Mouse (Mus musculus): Measurements from ENCODE around the gene Pml. TPM values are rescaled to one million over a fixed set of nuclear protein-coding genes. Genes with fewer than 3 reads are reported as not detected.

The Pml gene
- polyA plus RNA-seq, 1 experiment = 24.3 TPM

DNA sequence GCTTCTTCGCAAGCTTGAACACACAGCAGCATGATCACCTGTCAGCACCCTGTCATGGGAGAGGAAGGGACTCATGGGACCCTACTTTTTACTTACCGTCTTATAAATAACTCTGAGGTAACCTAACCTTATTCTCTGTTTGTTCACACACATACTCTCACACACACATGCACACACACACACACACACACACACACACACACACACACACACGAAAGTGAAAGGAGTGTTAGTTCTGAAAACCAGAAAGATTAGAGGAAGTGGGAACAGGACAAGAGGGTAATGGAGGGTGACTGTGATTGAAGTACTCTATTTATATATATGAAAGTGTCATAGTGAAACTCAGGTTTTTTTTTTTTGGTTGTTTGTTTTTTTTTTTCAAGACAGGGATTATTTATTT lies 21.5 kb upstream of the Pml start:
- Histone ChIP-seq H3K4me3 (ENCODE audit: insufficient read depth, poor library complexity, severe bottlenecking) (no peak overlapping the region), H3K79me2 (ENCODE audit: control insufficient read depth, insufficient read depth) (no peaks in the 10 kb centered on the region), H3K27me3 (ENCODE audit: control insufficient read depth, insufficient read depth, insufficient read length) (no peaks in the 10 kb centered on the region), H3K79me3 (ENCODE audit: low read depth) (no peaks in the 10 kb centered on the region), H3K36me3 (ENCODE audit: control insufficient read depth, insufficient read depth) (no peaks in the 10 kb centered on the region), H3ac (ENCODE audit: control insufficient read depth, insufficient read length, low read depth) (no peak overlapping the region)
- no peak for TF ChIP-seq MYOG (IDR thresholded peaks at IDR 0.05; ENCODE audit: control insufficient read depth, extremely low read depth, insufficient read length)
- TF ChIP-seq MAX (IDR thresholded peaks at IDR 0.05) = no peak
- no peak for TF ChIP-seq CEBPB (IDR thresholded peaks at IDR 0.05; ENCODE audit: low read depth)
- no peak for TF ChIP-seq CTCF (IDR thresholded peaks at IDR 0.05; ENCODE audit: control insufficient read depth, insufficient read depth, insufficient read length)
- TF ChIP-seq MYOD1 (IDR thresholded peaks at IDR 0.05; ENCODE audit: control insufficient read depth, insufficient read length, low read depth) = no peak
- TF ChIP-seq USF1 (IDR thresholded peaks at IDR 0.05; ENCODE audit: low read depth) = no peak
- no peak for TF ChIP-seq FOSL1 (IDR thresholded peaks at IDR 0.05; ENCODE audit: insufficient read depth, low read length, poor library complexity, severe bottlenecking)

DNA sequence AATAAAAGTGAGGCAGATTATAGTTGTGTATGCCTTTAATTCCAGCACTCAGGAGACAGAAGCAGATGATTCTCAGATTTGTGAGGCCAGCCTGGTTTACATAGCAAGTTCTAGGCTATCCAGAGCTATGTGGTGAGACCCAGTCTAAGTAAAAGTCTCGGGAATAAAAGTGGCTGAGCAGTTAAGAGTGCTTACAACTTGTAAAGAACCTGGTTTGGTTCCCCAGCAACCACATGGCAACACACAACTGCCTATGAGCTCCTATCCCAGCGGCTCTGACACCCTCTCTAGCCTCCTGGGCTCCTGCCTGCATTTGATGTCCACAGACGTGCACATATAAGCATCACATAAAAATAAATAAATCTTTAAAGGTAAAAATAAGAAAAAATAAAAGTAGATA lies 20.5 kb upstream of the Pml start:
- Histone ChIP-seq H3K27me3 (ENCODE audit: control insufficient read depth, insufficient read depth, insufficient read length) (no peaks in the 10 kb centered on the region), H3K79me2 (ENCODE audit: control insufficient read depth, insufficient read depth) (no peaks in the 10 kb centered on the region)
- TF ChIP-seq FOSL1 (IDR thresholded peaks at IDR 0.05; ENCODE audit: insufficient read depth, low read length, poor library complexity, severe bottlenecking) = no peak
- TF ChIP-seq MAX (IDR thresholded peaks at IDR 0.05) = no peak
- TF ChIP-seq MYOD1 (IDR thresholded peaks at IDR 0.05; ENCODE audit: control insufficient read depth, insufficient read length, low read depth) = no peak
- TF ChIP-seq MYOG (IDR thresholded peaks at IDR 0.05; ENCODE audit: control insufficient read depth, extremely low read depth, insufficient read length) = no peak
- no peak for TF ChIP-seq CEBPB (IDR thresholded peaks at IDR 0.05; ENCODE audit: low read depth)
- no peak for TF ChIP-seq CTCF (IDR thresholded peaks at IDR 0.05; ENCODE audit: control insufficient read depth, insufficient read depth, insufficient read length)
- no peak for TF ChIP-seq USF1 (IDR thresholded peaks at IDR 0.05; ENCODE audit: low read depth)

DNA sequence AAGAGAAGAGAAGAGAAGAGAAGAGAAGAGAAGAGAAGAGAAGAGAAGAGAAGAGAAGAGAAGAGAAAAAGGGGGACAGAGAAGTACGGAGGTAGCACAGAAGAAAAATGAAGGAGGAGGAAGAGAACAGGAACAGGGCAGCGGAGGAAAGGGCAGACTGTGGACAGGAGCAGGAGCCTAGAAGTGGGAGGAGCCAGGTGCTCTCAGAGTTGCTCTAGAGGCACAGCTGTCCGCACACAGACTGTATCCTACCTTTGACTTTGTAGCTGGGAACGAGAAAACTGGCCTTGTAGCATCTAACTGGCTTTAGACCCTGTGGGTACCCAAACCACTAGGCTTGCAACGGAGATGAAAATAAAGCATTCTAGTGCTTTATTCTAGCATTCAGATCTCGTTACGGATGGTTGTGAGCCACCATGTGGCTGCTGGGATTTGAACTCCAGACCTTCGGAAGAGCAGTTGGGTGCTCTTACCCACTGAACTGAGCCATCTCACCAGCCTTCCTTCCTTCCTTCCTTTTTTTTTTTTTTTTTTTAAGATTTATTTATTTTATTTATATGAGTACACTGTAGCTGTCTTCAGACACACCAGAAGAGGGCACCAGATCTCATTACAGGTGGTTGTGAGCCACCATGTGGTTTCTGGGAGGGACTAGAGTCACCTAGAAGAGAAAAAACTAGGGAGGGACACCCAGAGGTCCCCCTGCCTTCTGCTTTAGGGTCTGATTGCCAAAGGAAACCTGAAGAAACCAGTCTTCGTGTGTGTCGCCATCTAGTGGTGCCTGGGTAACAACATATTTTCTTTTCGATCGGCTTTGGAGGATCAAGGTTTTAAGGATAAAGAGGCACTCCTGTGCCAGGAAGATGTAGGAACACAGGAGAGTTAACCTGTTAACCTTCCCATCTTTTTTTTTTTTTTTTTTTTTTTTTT lies 19.1 kb upstream of the Pml start:
- Histone ChIP-seq H3K79me3 (ENCODE audit: low read depth) (no peaks in the 10 kb centered on the region), H3K4me3 (ENCODE audit: insufficient read depth, poor library complexity, severe bottlenecking) (no peak overlapping the region)

More for the DNA sequence above, 20.5 kb upstream of the Pml start:
- Histone ChIP-seq H3K79me3 (ENCODE audit: low read depth) (no peaks in the 10 kb centered on the region), H3ac (ENCODE audit: control insufficient read depth, insufficient read length, low read depth) (no peak overlapping the region), H3K4me3 (ENCODE audit: insufficient read depth, poor library complexity, severe bottlenecking) (no peak overlapping the region), H3K36me3 (ENCODE audit: control insufficient read depth, insufficient read depth) (no peaks in the 10 kb centered on the region)

DNA sequence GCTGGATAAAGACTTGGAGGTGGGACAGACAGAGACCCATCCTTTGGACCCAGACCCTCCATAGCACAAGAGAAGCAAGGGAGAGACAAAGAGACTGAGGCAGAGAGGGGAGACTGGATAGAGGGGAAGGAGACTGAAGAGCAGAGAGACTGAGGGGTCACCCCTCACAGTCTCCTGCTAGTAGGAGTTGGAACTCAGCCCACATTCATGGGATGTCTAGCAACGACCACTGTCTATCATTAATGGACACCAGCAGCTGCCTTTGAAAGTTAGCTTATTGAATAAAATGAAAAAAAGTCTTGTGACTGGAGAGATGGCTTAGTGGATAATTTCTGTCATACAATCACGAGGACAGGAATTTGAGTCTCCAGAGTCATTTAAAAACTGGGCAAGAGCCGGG lies 17.5 kb upstream of the Pml start:
- no peak overlapping the region for H3K4me3 ChIP-seq (ENCODE audit: insufficient read depth, poor library complexity, severe bottlenecking)
- H3K79me3 ChIP-seq (ENCODE audit: low read depth) = no peaks in the 10 kb centered on the region
- H3K36me3 ChIP-seq (ENCODE audit: control insufficient read depth, insufficient read depth) = no peaks in the 10 kb centered on the region
- no peaks in the 10 kb centered on the region for H3K79me2 ChIP-seq (ENCODE audit: control insufficient read depth, insufficient read depth)
- no peaks in the 10 kb centered on the region for H3K27me3 ChIP-seq (ENCODE audit: control insufficient read depth, insufficient read depth, insufficient read length)
- TF ChIP-seq MYOG (IDR thresholded peaks at IDR 0.05; ENCODE audit: control insufficient read depth, extremely low read depth, insufficient read length) (no peak), USF1 (IDR thresholded peaks at IDR 0.05; ENCODE audit: low read depth) (no peak), MAX (IDR thresholded peaks at IDR 0.05) (no peak), FOSL1 (IDR thresholded peaks at IDR 0.05; ENCODE audit: insufficient read depth, low read length, poor library complexity, severe bottlenecking) (no peak), CEBPB (IDR thresholded peaks at IDR 0.05; ENCODE audit: low read depth) (no peak), CTCF (IDR thresholded peaks at IDR 0.05; ENCODE audit: control insufficient read depth, insufficient read depth, insufficient read length) (no peak), MYOD1 (IDR thresholded peaks at IDR 0.05; ENCODE audit: control insufficient read depth, insufficient read length, low read depth) (no peak)
- H3ac ChIP-seq (ENCODE audit: control insufficient read depth, insufficient read length, low read depth) = no peak overlapping the region

More for the DNA sequence above, 19.1 kb upstream of the Pml start:
- Histone ChIP-seq H3ac (ENCODE audit: control insufficient read depth, insufficient read length, low read depth) (no peak overlapping the region), H3K79me2 (ENCODE audit: control insufficient read depth, insufficient read depth) (no peaks in the 10 kb centered on the region), H3K36me3 (ENCODE audit: control insufficient read depth, insufficient read depth) (no peaks in the 10 kb centered on the region), H3K27me3 (ENCODE audit: control insufficient read depth, insufficient read depth, insufficient read length) (no peaks in the 10 kb centered on the region)
- TF ChIP-seq CEBPB (IDR thresholded peaks at IDR 0.05; ENCODE audit: low read depth) (no peak), CTCF (IDR thresholded peaks at IDR 0.05; ENCODE audit: control insufficient read depth, insufficient read depth, insufficient read length) (peak; percentile 28)

DNA sequence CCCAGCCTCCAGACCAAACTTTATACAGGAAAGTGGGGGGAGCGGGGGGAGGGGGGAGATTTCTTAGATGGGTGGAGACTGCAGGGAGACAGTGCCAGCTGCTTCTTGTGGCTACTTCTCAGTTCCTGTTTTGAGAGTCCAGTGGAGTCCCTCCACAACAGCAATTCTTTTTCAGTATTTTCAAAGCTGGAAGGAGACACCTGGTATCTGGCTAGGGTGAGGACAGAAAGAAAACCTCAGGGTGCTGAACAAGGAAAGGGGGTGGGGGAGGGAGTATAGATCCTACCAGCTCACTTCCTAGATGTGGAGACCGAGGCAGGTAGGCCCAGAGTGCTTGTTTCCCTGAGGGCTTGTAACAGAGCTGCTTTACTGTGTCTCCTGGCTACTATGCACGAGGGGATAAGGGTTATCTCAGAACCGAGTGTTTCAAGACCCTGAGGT lies 17.0 kb upstream of the Pml start:
- H3K79me2 ChIP-seq (ENCODE audit: control insufficient read depth, insufficient read depth) = no peaks in the 10 kb centered on the region
- no peaks in the 10 kb centered on the region for H3K36me3 ChIP-seq (ENCODE audit: control insufficient read depth, insufficient read depth)
- no peaks in the 10 kb centered on the region for H3K27me3 ChIP-seq (ENCODE audit: control insufficient read depth, insufficient read depth, insufficient read length)
- H3ac ChIP-seq (ENCODE audit: control insufficient read depth, insufficient read length, low read depth) = no peak overlapping the region
- H3K4me3 ChIP-seq (ENCODE audit: insufficient read depth, poor library complexity, severe bottlenecking) = no peak overlapping the region
- TF ChIP-seq MAX (IDR thresholded peaks at IDR 0.05) (no peak), USF1 (IDR thresholded peaks at IDR 0.05; ENCODE audit: low read depth) (no peak)
- H3K79me3 ChIP-seq (ENCODE audit: low read depth) = no peaks in the 10 kb centered on the region

DNA sequence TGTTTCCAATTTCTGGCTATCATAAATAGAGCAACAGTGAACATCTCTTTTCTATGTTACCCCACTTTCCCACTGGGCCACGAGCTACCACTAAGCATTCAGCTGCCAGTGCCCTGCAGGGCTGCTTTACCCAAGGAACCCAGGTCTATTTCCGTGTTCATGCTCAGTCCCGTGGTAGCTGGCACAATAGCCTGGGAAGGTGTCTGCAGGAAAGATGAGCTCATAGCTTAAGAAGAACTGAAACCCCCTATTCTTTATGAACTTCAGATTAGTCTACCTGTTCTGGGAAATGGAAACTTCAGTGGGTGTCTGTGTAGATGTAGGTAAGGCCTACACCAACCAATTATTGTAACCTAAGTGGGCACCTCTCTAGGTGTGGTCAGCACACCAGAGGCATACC lies 15.8 kb upstream of the Pml start:
- no peak overlapping the region for H3ac ChIP-seq (ENCODE audit: control insufficient read depth, insufficient read length, low read depth)
- TF ChIP-seq CTCF (IDR thresholded peaks at IDR 0.05; ENCODE audit: control insufficient read depth, insufficient read depth, insufficient read length) = no peak
- TF ChIP-seq USF1 (IDR thresholded peaks at IDR 0.05; ENCODE audit: low read depth) = no peak
- no peak for TF ChIP-seq FOSL1 (IDR thresholded peaks at IDR 0.05; ENCODE audit: insufficient read depth, low read length, poor library complexity, severe bottlenecking)
- no peak for TF ChIP-seq MYOD1 (IDR thresholded peaks at IDR 0.05; ENCODE audit: control insufficient read depth, insufficient read length, low read depth)
- no peak for TF ChIP-seq MAX (IDR thresholded peaks at IDR 0.05)
- no peak for TF ChIP-seq MYOG (IDR thresholded peaks at IDR 0.05; ENCODE audit: control insufficient read depth, extremely low read depth, insufficient read length)
- no peak for TF ChIP-seq CEBPB (IDR thresholded peaks at IDR 0.05; ENCODE audit: low read depth)
- no peaks in the 10 kb centered on the region for H3K27me3 ChIP-seq (ENCODE audit: control insufficient read depth, insufficient read depth, insufficient read length)
- no peaks in the 10 kb centered on the region for H3K36me3 ChIP-seq (ENCODE audit: control insufficient read depth, insufficient read depth)
- no peaks in the 10 kb centered on the region for H3K79me3 ChIP-seq (ENCODE audit: low read depth)
- H3K4me3 ChIP-seq (ENCODE audit: insufficient read depth, poor library complexity, severe bottlenecking) = no peak overlapping the region
- H3K79me2 ChIP-seq (ENCODE audit: control insufficient read depth, insufficient read depth) = no peaks in the 10 kb centered on the region
